35 mouse cellular contexts compared by ENCODE assay signal in the genomic region with DNA sequence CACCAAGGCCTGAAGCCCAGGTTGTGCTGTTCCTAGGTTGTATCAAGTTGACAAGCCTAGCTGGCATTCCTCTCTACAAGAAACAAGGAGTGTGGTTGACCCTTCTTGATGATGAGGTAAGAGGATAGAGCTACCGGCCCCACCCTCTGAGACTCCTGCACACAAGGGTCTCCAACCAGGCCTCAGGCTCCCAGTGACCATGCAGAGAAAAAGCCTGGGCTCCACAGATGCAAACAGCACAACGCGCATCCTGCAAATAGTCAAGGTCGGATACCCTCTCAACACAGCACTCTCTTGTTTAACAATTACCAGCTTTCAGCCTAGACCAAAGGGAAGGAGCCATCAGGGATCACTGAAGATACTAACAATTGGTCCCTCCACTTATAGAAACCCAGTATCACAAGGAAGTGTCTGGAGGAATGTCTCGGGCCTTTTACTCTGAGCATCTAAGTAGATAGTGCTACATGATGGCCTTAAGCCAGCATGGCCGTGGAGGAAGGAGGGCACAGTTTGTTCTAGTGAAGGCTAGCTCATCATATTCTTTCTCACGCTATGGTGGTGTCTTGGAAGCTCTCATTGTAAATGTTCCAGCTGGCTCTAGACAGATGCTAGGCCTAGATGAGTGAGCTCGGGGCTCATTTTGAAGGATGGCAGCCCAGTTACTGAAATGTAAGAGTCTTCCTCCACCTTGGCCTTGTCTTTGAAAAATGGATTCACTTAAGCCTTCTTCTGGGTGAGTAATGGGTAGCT. TPM values are rescaled to one million over a fixed set of nuclear protein-coding genes. Genes with fewer than 3 reads are reported as not detected.
"Had no signal": no experiment of that assay in that cellular context is flagged by ENCODE, and none has a peak within 500 bp of the region (broad histone marks: within the 10 kb centered on the region; RNA-seq: fewer than 3 reads in every experiment).

No protein-coding gene starts in this region.

- H3K27me3 ChIP-seq: hindbrain, embryonic 15.5 days had no signal

- H3K4me1 ChIP-seq: hindbrain, embryonic 15.5 days; kidney, embryonic 15.5 days; limb, embryonic 15.5 days; liver, embryonic 12.5 days had no signal

- DNase-seq: gastrocnemius, postnatal 14 days; gastrocnemius, postnatal 36 days; heart, adult 18-20 months; heart, postnatal 14 days; heart, postnatal 36 days; kidney, adult 11 months; kidney, adult 2 months; kidney, adult 9 months; kidney, postnatal 14 days; kidney, postnatal 36 days; lung, adult 18-20 months had no signal

- H3K27ac ChIP-seq: heart, embryonic 13.5 days; heart, embryonic 15.5 days; hindbrain, embryonic 13.5 days; hindbrain, embryonic 15.5 days; hindbrain, postnatal 0 days; kidney, embryonic 15.5 days; kidney, postnatal 0 days; limb, embryonic 13.5 days; limb, embryonic 15.5 days; liver, embryonic 12.5 days; liver, embryonic 14.5 days had no signal

- ATAC-seq: intestine, embryonic 16.5 days; liver, embryonic 12.5 days had no signal

- H3K9ac ChIP-seq: heart, embryonic 13.5 days; heart, embryonic 15.5 days; hindbrain, embryonic 13.5 days; hindbrain, embryonic 15.5 days; kidney, embryonic 15.5 days; limb, embryonic 13.5 days; limb, embryonic 15.5 days; liver, embryonic 12.5 days; liver, embryonic 14.5 days had no signal

- H3K9me3 ChIP-seq: heart, embryonic 13.5 days; heart, embryonic 15.5 days; hindbrain, embryonic 13.5 days; hindbrain, embryonic 15.5 days; kidney, embryonic 15.5 days; limb, embryonic 13.5 days; limb, embryonic 15.5 days had no signal

- H3K4me3 ChIP-seq: heart, embryonic 13.5 days; heart, embryonic 15.5 days; hindbrain, embryonic 13.5 days; hindbrain, embryonic 15.5 days; kidney, embryonic 15.5 days; limb, embryonic 13.5 days; limb, embryonic 15.5 days; liver, embryonic 12.5 days had no signal

- H3K36me3 ChIP-seq: heart, embryonic 13.5 days; heart, embryonic 15.5 days; hindbrain, embryonic 13.5 days; hindbrain, embryonic 15.5 days; kidney, embryonic 15.5 days; limb, embryonic 13.5 days; limb, embryonic 15.5 days; liver, embryonic 12.5 days had no signal

- H3K4me2 ChIP-seq: heart, embryonic 11.5 days; heart, embryonic 13.5 days; heart, embryonic 15.5 days; hindbrain, embryonic 13.5 days; hindbrain, embryonic 15.5 days; kidney, embryonic 15.5 days; limb, embryonic 13.5 days; limb, embryonic 15.5 days; liver, embryonic 12.5 days had no signal

RNA-seq across cellular contexts. Expression of a gene that starts 24.7 kb away (rescaled TPM):
- total RNA-seq: gastrocnemius, adult 18-20 months; gastrocnemius, adult 8-10 months; gastrocnemius, postnatal 14 days; gastrocnemius, postnatal 36 days; heart, adult 18-20 months; heart, postnatal 14 days; heart, postnatal 36 days; hematopoietic stem cell, adult 5-6 weeks; layer of hippocampus, postnatal 36 days; liver, adult 2 months had no signal
- polyA plus RNA-seq: gonadal fat pad, adult 2 months; heart, embryonic 13.5 days; heart, embryonic 15.5 days; heart, postnatal 0 days; hindbrain, embryonic 11.5 days; intestine, embryonic 14.5 days; intestine, embryonic 16.5 days; kidney, adult 2 months; kidney, embryonic 15.5 days; kidney, postnatal 0 days; large intestine, adult 2 months; limb, embryonic 11.5 days; limb, embryonic 15.5 days; liver, adult 2 months; liver, embryonic 14.5 days had no signal
